Mouse (Mus musculus) small intestine, adult 2 months (tissue): ENCODE measurements around the gene Sgms1.

ENCODE experiments used
- CTCF ChIP-seq: fragments of 200-500 bp; IDR thresholded peaks from 2 replicates; pipeline ENCODE4 v1.5.1; 2012; ENCODE audit warnings: low read depth, mild to moderate bottlenecking, control low read depth, inconsistent platforms, low read length, moderate library complexity, mixed read lengths; ENCODE audit not compliant: insufficient replicate concordance, insufficient read length; ENCODE audit errors: extremely low read depth
- POLR2A ChIP-seq: fragments of 200-500 bp; IDR thresholded peaks from 2 replicates; pipeline ENCODE4 v1.6.1; 2012; ENCODE audit warnings: low read depth, mild to moderate bottlenecking, control low read depth, inconsistent platforms, low read length, moderate library complexity

GRCm38 (mm10) chr19:32374751-32375150 is 14.8 kb downstream of the Sgms1 start:
- TF ChIP-seq CTCF, result no peak
- TF ChIP-seq POLR2A, result no peak
